Mouse (Mus musculus) bone marrow macrophage, adult 2 months (primary cell): Measurements from ENCODE around the gene Josd2.

ENCODE experiments used
- CTCF ChIP-seq: IDR thresholded peaks from 2 replicates; pipeline ENCODE4 v1.5.1; 2012; ENCODE audit warnings: low read depth, mild to moderate bottlenecking, low read length, moderate library complexity
- POLR2A ChIP-seq: IDR thresholded peaks from 2 replicates; pipeline ENCODE4 v1.6.1; 2012; ENCODE audit warnings: mild to moderate bottlenecking, low read depth, low read length, borderline replicate concordance

- TF ChIP-seq POLR2A = no peak
- no peak for TF ChIP-seq CTCF
Measured at GRCm38 (mm10) chr7:44428968-44429521, 38.7 kb upstream of the Josd2 start, which contains the start of gene Lrrc4b.
